Mouse (Mus musculus): ENCODE measurements around the gene Fam155a.

DNA sequence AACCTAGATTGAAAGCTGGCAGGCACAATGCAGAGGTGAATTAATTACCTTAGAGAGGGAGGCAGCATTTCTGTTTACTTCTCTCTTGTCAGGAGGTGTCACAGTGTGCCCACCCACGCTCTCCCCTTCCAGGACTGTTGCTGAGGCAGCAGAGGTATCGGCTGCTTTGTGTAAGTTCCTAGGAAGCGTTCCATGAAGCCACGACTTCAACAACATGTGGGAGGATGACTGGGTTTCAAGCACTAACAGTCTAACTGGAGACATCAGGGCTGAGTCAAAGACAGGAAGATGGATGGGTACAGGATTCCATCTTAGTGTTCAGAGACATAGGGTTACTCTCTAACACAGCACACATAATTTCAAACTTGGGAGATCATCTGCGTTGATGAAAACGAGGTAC, 189.1 kb downstream of the Fam155a start:
- TF ChIP-seq POLR2A (IDR thresholded peaks at IDR 0.05; ENCODE audit: low read depth, low read length) = no peak
- no peak for TF ChIP-seq CTCF (IDR thresholded peaks at IDR 0.05; ENCODE audit: borderline replicate concordance, insufficient read depth, low read length)

All from embryonic fibroblast, embryonic 13.5 days (primary cell).